Mouse (Mus musculus) limb, embryonic 11.5 days (tissue): ENCODE results near the gene Rpl14. TPM values are rescaled to one million over a fixed set of nuclear protein-coding genes. Genes with fewer than 3 reads are reported as not detected.

Experiments used
- polyA plus RNA-seq: library from polyadenylated mRNA; unstranded; fragments of >200 nt; fragmentation: Nextera tagmentation; extraction: Ambion mirVana; gene quantifications from 2 replicates; pipeline ENCODE4 v1.2.1, GENCODE M21; 2014

Gene Rpl14
- polyA plus RNA-seq, 1 experiment from 2014 or later: 998 TPM

Other genes with a start within 250 kb of the Rpl14 start
- 229 and 230 TPM in 2 replicates for gene Eif1b, start 79.2 kb upstream of the Rpl14 start, polyA plus RNA-seq
- gene Entpd3, start 31.6 kb upstream of the Rpl14 start, polyA plus RNA-seq: 0.19 and 0.21 TPM in 2 replicates